Mouse (Mus musculus): ENCODE results near the gene Pomgnt2.

DNA sequence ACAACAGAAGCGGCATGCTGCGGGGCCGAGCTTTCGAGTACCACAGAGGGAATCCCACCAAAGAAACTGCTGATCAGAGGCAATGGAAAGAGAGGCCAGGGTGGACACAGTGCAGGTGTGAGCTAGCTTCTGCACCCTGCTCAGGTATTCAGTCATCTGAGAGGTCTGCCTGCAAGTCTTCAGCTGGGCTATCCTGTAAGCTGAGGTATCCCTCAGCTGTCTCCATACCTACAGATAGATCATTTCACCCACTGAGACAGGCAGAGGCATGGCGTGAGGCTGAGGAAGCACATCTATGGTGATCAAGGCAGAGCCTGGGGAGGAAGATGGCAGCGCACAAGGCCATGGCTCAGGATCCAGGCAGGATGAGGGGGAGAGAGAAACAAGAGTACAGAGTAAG, 27.5 kb upstream of the Pomgnt2 start:
- TF ChIP-seq EP300 (IDR thresholded peaks at IDR 0.05; ENCODE audit: low read length) (no peak), POLR2A (IDR thresholded peaks at IDR 0.05; ENCODE audit: low read depth, low read length) (no peak), SMC3 (IDR thresholded peaks at IDR 0.05; ENCODE audit: low read depth, low read length) (no peak), ETS1 (conservative IDR thresholded peaks at IDR 0.05; ENCODE audit: low read depth, low read length) (no peak), USF2 (conservative IDR thresholded peaks at IDR 0.05; ENCODE audit: low read depth, low read length) (no peak), CTCF (conservative IDR thresholded peaks at IDR 0.05 in 1 of 2, IDR thresholded peaks at IDR 0.05 in 1 of 2; ENCODE audit: low read depth in 2 of 2, low read length in 2 of 2) (no peak)

All from CH12.LX (cell line).